Mouse (Mus musculus): ENCODE measurements around the gene Mrgprb2. TPM values are rescaled to one million over a fixed set of nuclear protein-coding genes. Genes with fewer than 3 reads are reported as not detected.

The Mrgprb2 gene
- not detected in 2 replicates for polyA plus RNA-seq (2015; fragmentation: Nextera tagmentation; extraction: Ambion mirVana)

DNA sequence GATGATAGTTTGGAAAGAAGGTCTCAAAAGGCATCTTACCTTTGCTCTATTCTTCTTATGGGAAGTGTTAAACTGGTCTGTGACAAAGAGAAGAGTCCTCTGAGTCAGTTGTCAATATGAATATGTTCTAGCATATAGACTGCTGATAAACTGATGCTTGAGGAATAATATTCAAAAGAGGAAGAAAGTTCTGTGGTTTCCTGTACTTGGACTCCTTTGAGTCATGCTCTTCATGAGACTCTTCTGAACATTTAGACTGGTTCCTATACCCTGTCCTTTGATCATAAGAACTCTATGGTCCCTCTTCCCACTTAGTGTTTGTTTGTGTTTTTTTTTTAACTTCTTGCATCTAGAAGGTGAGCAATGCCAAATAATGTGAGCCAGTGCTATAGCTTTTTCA, at the start of gene Mrgprb2:
Mrgprb2 (minus strand) TSS at position 101 of the 400 bp plus-strand sequence.
- Histone ChIP-seq H3K4me1 (ENCODE audit: control insufficient read depth, insufficient read depth, low read depth, low read length) (no peaks in the 10 kb centered on the region), H3K4me2 (ENCODE audit: low read length) (no peak within 1 kb of the TSS), H3K36me3 (ENCODE audit: control insufficient read depth, insufficient read depth, low read length) (no peaks in the 10 kb centered on the region), H3K4me3 (ENCODE audit: low read length) (no peak within 1 kb of the TSS), H3K9me3 (ENCODE audit: control insufficient read depth, low read length) (peaks cover 9% of the 10 kb centered on the region; the same call in 1 of the 2 replicates), H3K27ac (ENCODE audit: low read depth, low read length) (no peak within 1 kb of the TSS), H3K27me3 (replicated peaks; ENCODE audit: control insufficient read depth, insufficient read depth, low read length) (no peaks in the 10 kb centered on the region), H3K9ac (ENCODE audit: low read depth, low read length) (no peak within 1 kb of the TSS)
- ATAC-seq, result no peak

Other genes starting within 250 kb of the Mrgprb2 start
- gene Mrgprb8, start 169.6 kb downstream of the Mrgprb2 start, polyA plus RNA-seq (2015; fragmentation: Nextera tagmentation; extraction: Ambion mirVana), result not detected in 2 replicates
- gene Mrgprb1, start 101.7 kb downstream of the Mrgprb2 start, polyA plus RNA-seq (2015; fragmentation: Nextera tagmentation; extraction: Ambion mirVana), result not detected in 2 replicates
- not detected in 2 replicates for gene Mrgprx2, start 58.8 kb downstream of the Mrgprb2 start, polyA plus RNA-seq (2015; fragmentation: Nextera tagmentation; extraction: Ambion mirVana)
- gene Mrgprb3, start 85.7 kb upstream of the Mrgprb2 start, polyA plus RNA-seq (2015; fragmentation: Nextera tagmentation; extraction: Ambion mirVana), result not detected in 2 replicates
- gene Zdhhc13, start 230.9 kb upstream of the Mrgprb2 start, polyA plus RNA-seq (2015; fragmentation: Nextera tagmentation; extraction: Ambion mirVana), result 36.3 and 37.0 TPM in 2 replicates